Mouse (Mus musculus): ENCODE results near the gene Slc26a11.

DNA sequence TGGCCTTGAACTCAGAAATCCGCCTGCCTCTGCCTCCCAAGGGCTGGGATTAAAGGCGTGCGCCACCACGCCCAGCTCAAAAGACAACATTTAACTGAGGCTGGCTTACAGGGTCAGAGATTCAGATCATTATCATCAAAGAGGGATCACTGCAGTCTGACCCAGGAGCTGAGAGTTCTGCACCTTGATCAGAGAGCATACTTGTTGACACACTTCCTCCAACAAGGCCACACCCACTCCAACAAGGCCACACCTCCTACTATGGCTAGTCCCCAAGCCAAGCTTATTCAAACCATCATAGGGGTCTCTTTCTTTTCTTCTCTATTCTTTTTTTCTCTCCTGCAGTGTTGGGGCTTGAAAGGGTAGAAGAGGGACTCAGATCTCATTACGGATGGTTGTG, 30.9 kb downstream of the Slc26a11 start:
- no peak for TF ChIP-seq CTCF (IDR thresholded peaks at IDR 0.05; ENCODE audit: extremely low read depth, insufficient read depth, insufficient read length, insufficient replicate concordance)
- no peak for TF ChIP-seq POLR2A (IDR thresholded peaks at IDR 0.05; ENCODE audit: low read depth, low read length)

Measured in spleen, adult 2 months (tissue).